Mouse (Mus musculus) neural tube, postnatal 0 days (tissue): ENCODE results near the gene C1galt1. TPM values are rescaled to one million over a fixed set of nuclear protein-coding genes. Genes with fewer than 3 reads are reported as not detected.

Experiments used
- polyA plus RNA-seq: library from polyadenylated mRNA; unstranded; fragments of >200 nt; fragmentation: Nextera tagmentation; extraction: Ambion mirVana; gene quantifications from 2 replicates; pipeline ENCODE4 v1.2.1, GENCODE M21; 2015

C1galt1 gene
- 2.6 and 2.7 TPM in 2 replicates for polyA plus RNA-seq

GRCm38 (mm10) chr6:7844802-7845679 lies at the start of gene C1galt1:
TSS of gene C1galt1 (plus strand) at chr6:7844842.

Other genes starting within 250 kb of the C1galt1 start
- gene Asns, start 151.6 kb upstream of the C1galt1 start, polyA plus RNA-seq = 124 and 137 TPM in 2 replicates